Mouse (Mus musculus) liver, embryonic 14.5 days (tissue): ENCODE measurements around the gene Farp1.

ENCODE experiments used
- CTCF ChIP-seq: IDR thresholded peaks from 2 replicates; pipeline ENCODE4 v1.5.1; 2016; ENCODE audit warnings: antibody characterized with exemption, low read depth, control low read depth
- EP300 ChIP-seq: IDR thresholded peaks from 2 replicates; pipeline ENCODE4 v1.6.1; 2016; ENCODE audit warnings: antibody characterized with exemption, low read depth

- peak; percentile 64 for TF ChIP-seq CTCF
- no peak for TF ChIP-seq EP300
Observed at GRCm38 (mm10) chr14:121259789-121260188, 224.8 kb downstream of the Farp1 start.
